Mouse (Mus musculus) megakaryocyte-erythroid progenitor cell, adult 5-6 weeks (primary cell): ENCODE measurements around the gene Krtap5-1. TPM values are rescaled to one million over a fixed set of nuclear protein-coding genes. Genes with fewer than 3 reads are reported as not detected.
A peak's percentile ranks its signal among the peaks of the same experiment; 100 is the strongest.
"Not testable (repeated sequence)": the region's sequence is repeated elsewhere in the genome, so short reads cannot be mapped to it uniquely, and the experiment has no call there.

Source experiments
- ATAC-seq: replicated peaks from 2 replicates; pipeline ENCODE4 v1.8.0; 2016; ENCODE audit warnings: mild to moderate bottlenecking, inconsistent platforms; ENCODE audit not compliant: severe bottlenecking, poor library complexity, low FRiP score, low TSS enrichment
- total RNA-seq, 2 experiments: library from RNA; stranded (forward) in 1 of 2; stranded (reverse) in 1 of 2; fragments of 200-1000, 215-1000 nt in 1 of 2; fragments of >200 nt in 1 of 2; fragmentation: Nextera tagmentation in 1 of 2; gene quantifications; 2 replicates each; pipeline ENCODE4 v1.2.3; 2014 to 2017

Krtap5-1 gene
- total RNA-seq (2014; fragmentation: Nextera tagmentation): not detected in 2 replicates
- not detected in 2 replicates for total RNA-seq (2017)

DNA sequence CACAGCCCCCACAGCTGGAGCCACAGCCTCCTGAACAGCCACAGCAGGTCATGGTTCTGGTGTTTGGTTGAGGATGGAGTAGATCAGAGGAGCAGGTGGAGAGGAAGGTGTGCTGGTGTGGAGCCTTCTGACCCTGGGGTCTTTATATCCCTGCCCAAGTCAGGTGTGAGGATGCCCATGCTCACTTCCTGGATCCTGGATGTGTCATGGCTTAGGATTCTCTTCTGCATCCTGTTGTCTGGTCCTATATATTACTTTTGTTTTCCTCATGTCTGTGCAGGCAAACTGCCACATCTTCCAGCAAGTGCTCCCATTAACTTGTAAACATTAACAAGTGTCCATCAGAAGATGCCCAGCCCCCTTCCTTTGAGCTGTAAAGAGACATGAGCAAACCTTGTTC lies at the start of gene Krtap5-1:
TSS of gene Krtap5-1 (minus strand) at position 101 of the 400 bp plus-strand sequence.
- ATAC-seq: not testable (repeated sequence)

DNA sequence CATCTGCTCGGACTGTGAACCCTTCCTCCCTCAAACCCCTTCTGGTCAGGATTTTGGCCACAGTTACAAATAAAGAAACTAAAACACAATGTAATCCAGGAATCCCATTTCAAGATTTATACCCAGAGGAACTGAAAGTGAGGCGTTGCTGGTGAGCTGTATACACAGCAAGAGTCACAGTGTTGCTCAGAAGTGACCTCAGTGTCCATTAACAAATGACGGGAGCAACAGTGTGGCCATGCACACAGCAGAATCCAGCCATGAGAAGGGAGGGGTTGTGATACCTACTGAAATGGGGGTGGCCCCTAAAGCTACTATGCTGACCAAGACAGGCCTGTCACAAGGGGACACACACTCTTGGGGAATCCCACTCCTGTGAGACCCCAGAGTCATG lies 45.3 kb upstream of the Krtap5-1 start:
- no peak for ATAC-seq

DNA sequence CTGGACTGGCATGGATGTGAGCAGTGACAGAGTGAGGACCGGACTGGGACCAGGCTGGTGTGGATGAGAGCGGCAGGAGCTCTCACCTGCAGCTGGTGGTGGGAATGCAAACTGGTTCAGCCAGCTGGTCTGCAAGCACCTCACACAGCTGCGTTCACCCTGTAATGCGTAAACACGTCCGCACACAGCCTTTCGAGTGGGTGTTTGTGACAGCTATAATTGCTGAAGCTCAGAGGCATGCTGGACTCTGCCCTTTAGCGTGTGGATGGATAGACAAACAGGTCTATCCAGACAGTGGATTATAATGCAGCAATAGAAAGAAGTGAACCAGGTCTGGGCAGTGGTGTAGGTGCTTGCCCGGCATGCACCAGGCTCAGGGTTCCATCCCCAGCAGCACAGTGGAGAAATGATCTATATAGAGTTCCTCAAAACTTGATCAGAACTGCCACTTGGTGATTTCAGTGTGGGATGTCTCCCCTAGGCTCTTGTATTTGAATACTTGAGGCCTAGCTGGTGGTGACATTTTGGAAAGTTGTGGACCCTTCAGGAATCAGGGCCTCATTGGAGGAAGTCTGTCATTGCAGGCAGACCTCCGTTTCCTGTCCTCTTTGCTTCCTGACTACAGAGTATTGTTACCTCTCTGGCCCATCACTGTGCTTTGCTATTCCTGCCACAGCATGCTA lies 44.8 kb upstream of the Krtap5-1 start:
- ATAC-seq: no peak

DNA sequence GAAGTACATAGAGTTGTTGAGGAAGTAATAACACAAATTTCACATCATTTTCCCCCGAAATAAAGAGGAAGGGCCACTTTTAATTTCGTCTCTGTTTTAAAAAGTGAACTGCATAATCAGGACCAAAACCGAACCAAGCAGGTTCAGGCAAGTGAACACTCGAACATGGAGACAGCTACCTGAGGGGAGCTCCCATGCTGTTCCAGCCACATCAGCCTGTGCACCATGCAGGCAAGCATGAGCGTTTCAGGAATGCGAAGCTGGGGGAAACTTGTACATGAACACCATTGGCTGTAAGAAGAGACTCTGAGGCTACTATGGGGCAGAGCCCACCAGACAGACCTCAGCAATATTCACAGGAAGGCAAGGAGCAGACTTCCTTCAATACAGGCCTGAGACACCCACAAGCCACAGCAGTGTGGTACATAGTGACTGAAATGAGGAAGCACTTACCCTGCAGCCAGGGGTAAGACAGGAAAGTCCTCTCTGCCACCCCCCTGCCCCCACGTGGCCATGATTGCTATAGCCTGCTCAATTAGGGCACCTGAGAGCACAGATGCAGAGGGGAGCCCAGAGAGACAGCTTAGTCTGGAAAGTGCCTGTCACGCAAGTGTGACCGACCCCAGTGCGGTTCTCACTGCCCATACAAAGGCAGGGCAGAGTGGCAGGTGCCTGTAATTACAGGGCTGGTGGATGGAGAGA lies 43.5 kb upstream of the Krtap5-1 start:
- ATAC-seq: peak; percentile 90

DNA sequence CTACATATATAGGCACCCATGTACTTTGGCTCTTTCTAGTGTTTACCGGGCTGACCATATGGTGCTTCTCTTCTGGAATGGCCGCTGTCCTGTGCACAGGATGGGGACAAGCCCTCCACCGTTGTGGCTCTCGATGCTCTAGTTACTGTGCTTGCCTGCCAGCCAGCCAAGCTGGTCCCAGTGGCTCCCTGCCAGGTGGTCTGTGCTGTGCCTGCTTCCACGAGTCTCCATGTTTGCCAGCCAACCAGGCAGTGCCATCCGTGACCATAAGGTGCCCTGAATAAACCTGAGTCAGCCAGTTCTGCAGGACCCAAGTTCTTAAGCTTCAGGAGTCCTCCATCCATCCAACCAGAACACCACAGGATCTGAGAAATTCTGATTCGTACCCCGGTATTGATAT lies 38.2 kb upstream of the Krtap5-1 start:
- no peak for ATAC-seq

DNA sequence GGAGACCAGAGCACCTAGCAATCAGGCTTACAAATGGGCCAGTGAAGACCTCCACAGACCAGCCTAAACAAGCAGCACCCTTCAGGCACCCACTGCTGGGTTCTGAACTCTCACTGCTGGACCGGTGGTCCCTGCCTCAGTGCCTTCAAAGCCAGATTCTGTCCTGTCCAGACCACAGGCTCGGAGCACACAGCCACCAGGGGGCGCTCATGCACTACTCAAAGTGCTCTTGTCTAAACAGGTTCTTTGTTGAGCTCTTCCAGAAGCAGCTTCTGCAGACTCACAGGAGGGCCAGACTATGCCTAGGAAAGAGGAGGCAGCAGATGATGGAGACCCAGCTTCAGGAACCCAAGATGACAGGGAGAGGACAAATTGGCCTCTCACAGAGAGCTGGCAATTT lies 37.3 kb upstream of the Krtap5-1 start:
- ATAC-seq: peak; percentile 69

DNA sequence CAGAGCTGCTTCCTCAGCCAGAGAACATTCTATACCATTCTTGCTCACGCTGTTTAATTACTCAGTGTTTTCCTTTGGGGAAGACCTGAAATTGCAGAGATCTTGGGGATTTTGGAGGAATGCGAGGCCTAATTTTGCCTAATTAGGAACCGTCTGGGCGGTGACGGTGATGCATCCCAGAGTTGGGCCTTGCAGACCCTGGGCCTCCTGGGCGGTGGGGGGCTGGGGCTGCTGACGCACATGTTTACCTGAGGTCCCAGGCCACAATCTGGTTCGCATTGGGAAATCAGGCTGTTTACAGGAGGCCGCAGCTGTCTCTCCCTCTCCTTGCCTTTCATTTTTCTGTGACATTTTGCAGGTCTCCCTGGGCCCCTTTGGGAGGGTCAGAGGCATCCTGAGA lies 35.8 kb upstream of the Krtap5-1 start:
- not testable (repeated sequence) for ATAC-seq

DNA sequence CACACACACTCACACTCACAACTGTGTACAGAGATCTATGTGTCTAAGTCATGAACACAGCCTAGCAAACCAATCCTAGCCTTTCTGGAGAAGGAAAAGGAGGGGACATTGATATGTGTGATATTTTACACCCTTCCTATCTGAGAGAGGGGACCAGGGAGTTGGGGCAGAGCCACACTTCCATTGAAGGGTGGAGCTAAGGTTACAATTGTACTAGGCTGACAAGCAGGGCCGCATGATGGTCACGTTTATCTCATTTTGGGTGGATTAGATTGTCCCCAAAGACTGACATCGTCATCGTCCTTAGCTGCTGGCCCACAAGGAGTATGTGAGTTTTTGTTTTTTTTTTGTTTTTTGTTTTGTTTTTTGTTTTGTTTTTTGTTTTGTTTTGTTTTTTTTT lies 34.4 kb upstream of the Krtap5-1 start:
- no peak for ATAC-seq

DNA sequence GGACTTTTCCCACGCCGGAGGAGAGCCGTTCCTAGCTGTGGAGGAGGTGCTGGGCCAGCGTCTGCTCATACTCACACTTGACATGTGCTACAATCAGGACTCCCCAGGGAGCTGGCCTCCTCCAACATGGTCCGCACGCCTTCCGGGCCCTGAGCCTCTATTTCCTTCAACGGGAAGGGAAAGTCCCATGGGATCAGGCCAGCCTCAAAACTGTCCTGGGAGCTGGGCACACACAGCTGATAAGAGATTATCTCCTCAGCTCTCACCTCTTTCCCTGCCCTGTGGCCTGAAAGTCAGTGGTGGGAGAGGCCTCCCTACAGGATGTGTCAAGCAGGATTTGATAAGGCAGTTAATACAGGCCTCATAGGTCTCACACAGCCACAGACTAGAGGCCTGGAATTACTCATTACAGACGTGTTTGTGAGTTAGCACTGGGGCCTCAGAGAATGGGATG lies 33.4 kb upstream of the Krtap5-1 start:
- ATAC-seq: no peak

DNA sequence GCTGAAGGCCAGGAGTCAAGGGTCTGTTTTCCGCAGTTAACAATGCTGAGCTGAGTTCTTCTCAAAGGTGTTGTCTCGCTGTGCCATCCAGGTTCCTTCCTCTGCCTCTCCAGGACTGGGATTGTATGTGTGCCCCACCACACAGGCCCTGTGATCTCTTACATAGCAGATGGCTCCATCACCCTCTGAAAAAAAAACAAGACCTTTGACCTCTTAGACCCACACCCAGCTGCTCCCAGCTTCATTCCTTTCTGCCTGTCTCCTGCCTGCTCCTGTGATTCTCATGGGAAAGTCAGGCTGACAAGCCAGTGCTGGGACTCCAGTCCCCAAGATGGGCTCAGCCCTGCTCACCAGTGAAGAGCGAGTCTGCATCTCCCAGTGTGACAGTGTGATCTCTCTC lies 31.6 kb upstream of the Krtap5-1 start:
- no peak for ATAC-seq

DNA sequence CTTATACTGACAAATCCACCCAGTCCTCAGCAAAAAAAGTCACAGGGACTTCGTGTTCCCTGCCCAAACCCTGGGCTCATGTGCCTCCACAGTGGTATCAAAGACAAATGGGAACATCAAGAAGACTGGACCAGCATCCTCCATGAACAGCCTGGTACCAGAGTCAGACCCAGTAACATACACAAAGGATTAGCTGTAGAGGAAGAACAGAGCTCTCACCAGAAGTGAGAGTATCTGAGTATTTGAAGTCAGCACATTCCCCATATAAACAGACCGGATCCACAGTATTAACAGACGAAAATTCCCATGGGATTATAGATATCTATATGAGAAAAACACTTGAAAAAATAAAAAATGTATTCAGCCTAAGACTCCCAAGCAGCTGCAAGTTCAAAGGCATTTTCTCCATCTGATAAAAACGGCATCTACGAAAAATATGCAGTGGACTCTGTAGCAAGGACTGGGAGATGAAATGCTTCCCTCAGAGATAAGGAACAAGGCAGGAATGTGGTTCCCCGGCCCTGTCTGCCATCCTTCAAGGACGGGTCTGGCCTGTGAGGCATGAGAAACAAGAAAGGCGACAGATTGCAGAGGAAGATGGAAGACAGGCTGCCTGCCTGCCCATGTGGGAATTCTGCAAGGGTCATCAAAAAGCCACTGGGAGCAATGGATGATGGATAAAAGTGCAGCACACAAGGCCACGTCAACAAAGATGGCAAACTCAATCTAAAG lies 30.0 kb upstream of the Krtap5-1 start:
- no peak for ATAC-seq

DNA sequence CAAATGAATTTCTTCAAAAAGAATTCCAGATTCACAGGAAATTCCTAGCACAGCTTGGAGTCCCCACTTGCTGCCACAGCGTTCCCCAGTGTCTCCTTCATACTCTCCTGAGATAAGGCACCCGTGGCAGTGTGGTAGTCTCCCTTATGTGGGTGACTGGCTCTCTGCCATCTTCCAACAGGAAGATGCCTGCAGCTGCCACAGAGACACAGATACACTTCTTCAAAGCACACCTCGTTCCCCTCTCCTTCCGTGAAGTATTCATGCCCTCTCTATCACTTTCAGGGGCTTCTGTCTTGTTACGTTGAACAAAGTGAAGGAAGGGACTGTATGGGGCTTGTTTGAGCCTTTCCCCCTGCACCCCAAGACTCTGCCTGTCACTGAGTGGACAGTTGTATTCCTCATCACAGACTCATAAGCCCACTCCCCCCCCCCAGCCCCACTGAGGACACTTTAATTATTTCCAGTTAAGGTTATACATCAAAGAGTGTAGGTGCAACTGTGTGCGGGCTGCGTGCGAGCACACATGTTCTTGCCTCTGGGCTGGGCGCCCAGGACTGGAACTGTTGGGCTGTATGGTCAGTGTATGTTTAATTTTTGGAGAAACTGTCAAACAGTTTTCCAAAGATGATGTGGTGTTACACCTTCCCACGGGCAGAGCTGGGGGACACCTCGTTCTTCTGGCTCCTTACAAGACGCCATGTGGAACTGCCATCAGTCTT lies 26.6 kb upstream of the Krtap5-1 start:
- no peak for ATAC-seq

DNA sequence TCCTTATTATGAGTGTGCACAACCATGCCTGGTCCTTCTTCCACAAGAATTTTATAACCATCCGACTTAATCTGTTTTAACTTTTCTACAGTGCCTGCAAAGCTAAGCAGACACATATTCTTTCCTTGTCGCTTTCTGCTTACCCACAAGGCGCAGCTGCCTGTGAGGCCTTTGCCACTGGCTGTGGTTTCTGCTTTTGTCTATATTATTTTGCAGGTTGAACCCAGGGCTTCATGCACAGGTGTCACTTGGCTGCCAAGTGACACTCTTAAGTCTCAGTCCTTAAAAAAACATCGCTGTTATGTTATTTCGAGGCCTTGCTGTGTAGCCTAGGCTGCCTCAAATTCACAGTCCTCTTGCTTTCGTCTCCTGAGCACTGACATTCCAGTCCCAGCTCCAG lies 25.7 kb upstream of the Krtap5-1 start:
- no peak for ATAC-seq

DNA sequence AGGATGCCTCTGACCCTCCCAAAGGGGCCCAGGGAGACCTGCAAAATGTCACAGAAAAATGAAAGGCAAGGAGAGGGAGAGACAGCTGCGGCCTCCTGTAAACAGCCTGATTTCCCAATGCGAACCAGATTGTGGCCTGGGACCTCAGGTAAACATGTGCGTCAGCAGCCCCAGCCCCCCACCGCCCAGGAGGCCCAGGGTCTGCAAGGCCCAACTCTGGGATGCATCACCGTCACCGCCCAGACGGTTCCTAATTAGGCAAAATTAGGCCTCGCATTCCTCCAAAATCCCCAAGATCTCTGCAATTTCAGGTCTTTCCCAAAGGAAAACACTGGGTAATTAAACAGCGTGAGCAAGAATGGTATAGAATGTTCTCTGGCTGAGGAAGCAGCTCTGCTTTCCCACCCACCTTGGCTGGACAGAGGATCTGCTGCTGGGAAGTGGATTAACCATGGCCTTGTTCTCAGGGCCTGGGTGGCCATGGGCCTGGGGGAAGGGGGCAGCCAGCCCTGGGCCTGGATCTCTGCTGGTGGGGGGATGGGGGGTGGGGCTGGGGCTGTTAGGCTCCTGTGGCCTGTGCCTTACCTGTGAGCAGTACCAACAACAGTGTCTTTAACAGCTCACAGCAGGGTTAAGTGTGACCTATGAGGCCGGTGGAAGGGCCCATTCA lies 24.9 kb upstream of the Krtap5-1 start:
- ATAC-seq: not testable (repeated sequence)

DNA sequence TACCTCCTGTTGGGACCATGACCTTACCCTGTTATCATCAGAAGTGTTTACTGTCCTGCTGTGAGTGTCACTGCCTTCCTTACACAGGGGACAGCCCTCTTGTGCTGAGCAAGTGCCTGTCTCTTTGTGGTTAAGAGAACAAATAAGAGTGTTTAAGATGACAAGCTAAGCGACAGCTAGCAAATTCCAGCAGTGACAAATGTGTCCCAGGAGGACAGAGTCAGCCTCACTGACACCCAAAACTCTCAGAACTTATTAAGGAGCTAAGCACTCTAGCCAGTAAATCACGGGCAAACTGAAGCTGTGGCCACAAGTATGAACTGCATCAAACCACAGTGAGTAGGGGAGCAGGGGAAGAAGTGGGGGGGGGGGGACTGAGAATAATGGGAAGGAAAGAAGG lies 24.0 kb upstream of the Krtap5-1 start:
- ATAC-seq: no peak

DNA sequence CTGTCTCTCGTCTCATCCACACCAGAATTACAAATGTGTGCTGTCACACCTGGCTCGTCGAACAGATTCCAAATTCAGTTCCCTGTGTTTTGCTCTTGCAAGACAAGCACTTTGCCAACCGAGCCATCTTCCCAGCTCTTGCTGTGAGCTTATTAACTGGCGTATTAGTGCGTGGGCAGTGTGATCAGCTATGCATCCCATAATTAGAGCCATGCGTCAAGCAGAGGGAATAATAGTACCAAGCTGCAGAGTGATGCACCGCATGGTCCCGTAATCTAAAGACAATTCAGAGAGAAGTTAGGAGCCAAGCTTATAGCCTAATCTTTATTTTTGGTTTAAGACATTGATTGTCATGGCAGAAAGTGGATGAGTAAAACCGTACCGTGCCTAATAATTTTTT lies 22.2 kb upstream of the Krtap5-1 start:
- no peak for ATAC-seq

DNA sequence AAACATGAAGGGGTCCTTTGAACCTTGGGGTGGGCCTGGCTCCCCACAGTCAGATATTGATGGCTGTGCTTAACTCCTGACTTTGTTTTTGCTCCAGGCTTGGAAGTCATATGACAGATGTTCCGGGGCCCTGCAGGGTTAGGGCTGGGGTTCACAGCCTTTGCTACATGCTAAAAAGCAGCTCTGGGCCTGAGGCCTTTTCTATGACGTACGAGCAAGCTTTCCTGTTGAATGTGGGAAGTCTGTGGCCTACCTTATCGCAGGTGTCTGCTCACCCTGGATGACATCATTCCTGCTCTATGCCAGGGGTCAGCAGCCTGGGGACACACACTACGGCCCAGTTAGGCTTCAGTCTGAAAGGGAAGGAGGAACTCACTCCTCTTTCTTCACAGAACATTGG lies 20.3 kb upstream of the Krtap5-1 start:
- no peak for ATAC-seq

DNA sequence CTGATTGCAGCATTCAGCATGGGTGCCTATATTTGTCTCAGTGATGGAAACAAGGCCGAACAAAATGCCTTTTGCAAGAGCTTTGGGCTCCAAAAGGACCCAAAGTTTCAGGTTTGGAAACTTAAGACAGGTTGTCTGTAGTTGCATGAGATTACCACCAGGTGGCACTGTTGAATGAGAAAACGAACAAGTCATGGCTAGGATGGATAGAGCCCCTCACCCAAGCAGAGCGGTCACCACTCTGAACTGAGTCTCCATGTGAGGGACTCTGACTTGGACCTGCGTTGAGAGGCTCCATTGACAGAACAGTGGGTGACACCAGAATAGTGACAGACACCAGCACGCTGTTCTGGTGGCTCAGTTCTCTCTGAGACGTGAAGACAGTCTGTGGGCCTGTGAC lies 19.6 kb upstream of the Krtap5-1 start:
- ATAC-seq: peak; percentile 45; the same call in 1 of the 2 replicates

DNA sequence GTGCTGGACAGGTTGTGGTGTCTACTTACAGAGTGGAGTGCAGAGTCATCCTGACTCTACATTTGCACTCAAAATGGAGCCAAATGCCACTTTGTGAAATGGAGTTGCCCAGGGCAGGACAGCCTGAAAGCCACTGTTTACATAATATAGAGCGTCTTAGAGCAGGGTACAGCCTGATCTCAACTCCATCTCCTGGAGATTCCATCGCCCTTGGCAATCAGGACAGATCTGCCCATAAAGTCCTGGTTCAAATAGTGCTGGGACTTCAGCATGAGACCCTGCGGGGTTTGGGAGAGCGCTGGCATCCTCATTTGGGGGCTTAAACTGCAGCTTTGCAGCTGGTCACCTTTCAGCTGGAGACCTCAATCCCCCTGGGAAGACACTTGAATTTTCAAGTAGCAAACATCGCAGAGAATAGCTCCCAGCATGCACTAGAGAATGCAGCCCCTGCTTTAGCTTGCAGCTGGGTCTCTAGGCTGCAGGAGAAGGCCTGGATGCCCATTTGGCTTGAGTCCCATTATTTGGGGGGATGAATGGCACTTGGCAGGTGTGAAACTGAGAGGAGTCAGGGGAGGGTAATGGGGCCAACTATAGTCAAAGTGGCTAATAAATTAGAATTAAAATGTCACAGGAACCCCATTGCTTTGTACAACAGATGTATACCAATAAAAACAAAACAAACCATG lies 17.8 kb upstream of the Krtap5-1 start:
- ATAC-seq: no peak
